In the genomic region with DNA sequence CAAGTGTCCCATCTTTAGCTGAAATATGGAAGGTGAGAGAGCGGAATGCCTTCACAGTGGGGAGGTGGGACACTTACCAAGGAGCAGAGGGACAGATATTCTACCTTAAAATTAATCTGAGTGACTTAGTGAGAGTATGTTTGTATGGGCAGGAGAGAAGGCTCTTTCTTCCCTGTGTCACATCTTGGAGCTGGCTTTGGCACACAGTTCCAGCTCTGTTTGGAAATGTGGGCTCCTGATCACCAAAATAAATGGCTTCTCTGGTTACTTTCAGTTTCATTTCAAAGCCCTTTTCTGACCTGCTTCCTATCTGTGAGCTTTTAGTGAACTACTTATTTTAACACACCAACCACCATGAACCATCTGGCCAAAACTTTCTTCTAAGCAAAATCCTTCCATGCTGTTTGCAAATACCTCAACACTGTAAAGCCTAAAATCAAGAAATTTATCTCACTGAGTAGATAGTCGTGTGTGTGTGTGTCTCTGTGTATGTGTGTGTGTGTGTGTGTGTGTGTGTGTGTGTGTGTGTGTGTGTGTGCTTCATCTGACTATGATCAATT, we compare ENCODE assay signal across 18 mouse cellular contexts. TPM values are rescaled to one million over a fixed set of nuclear protein-coding genes. Genes with fewer than 3 reads are reported as not detected.
DNase-seq lines count a peak whose midpoint lies in the region; ATAC-seq lines count a peak whose summit lies in the region.
"Had no signal": no experiment of that assay in that cellular context is flagged by ENCODE, and none has a peak within 500 bp of the region (broad histone marks: within the 10 kb centered on the region; RNA-seq: fewer than 3 reads in every experiment).

No protein-coding gene starts in this region.

- H3K27me3 ChIP-seq in liver, embryonic 13.5 days = peaks cover 16% of the 10 kb centered on the region
- no peaks in the 10 kb centered on the region for H3K27me3 ChIP-seq in splenic B cell, adult 2 months (ENCODE audit: control insufficient read depth, insufficient read depth, low read length, poor library complexity, severe bottlenecking)
- H3K27me3 ChIP-seq in hindbrain, embryonic 12.5 days = no peaks in the 10 kb centered on the region
- H3K27me3 ChIP-seq: heart, embryonic 15.5 days; hindbrain, embryonic 13.5 days had no signal

- 59% methylated on average over 2 of the region's 2 CpGs for WGBS in liver, embryonic 13.5 days (ENCODE audit: insufficient replicate concordance)
- WGBS in hindbrain, embryonic 12.5 days = 84% methylated on average over 2 of the region's 2 CpGs

- no peaks in the 10 kb centered on the region for H3K36me3 ChIP-seq in liver, embryonic 13.5 days
- no peaks in the 10 kb centered on the region for H3K36me3 ChIP-seq in splenic B cell, adult 2 months (ENCODE audit: control insufficient read depth, insufficient read depth, low read length, poor library complexity, severe bottlenecking)
- no peaks in the 10 kb centered on the region for H3K36me3 ChIP-seq in hindbrain, embryonic 12.5 days
- H3K36me3 ChIP-seq: embryonic facial prominence, embryonic 13.5 days; heart, embryonic 15.5 days; hindbrain, embryonic 13.5 days had no signal

- peak overlapping the region; percentile 4; the same call in 1 of the 2 replicates for H3K4me2 ChIP-seq in liver, embryonic 13.5 days
- no peak overlapping the region for H3K4me2 ChIP-seq in hindbrain, embryonic 12.5 days (replicated peaks)
- H3K4me2 ChIP-seq: embryonic facial prominence, embryonic 13.5 days; heart, embryonic 15.5 days; hindbrain, embryonic 13.5 days; midbrain, embryonic 11.5 days had no signal

- peak; percentile 51 for DNase-seq in thymus, postnatal 0 days (ENCODE audit: low spot score)
- no peak for DNase-seq in thymus, postnatal 36 days
- no peak for DNase-seq in liver, embryonic 13.5 days
- peak; percentile 53 for DNase-seq in splenic B cell, adult 2 months (ENCODE audit: low read depth, low spot score)
- no peak for DNase-seq in cerebellum, postnatal 36 days
- DNase-seq: cerebellum, adult 11-12 months; kidney, adult 2 months; kidney, postnatal 36 days; right cerebral cortex, adult 18-20 months had no signal

- H3K9me3 ChIP-seq in liver, embryonic 13.5 days (replicated peaks) = no peaks in the 10 kb centered on the region
- no peaks in the 10 kb centered on the region for H3K9me3 ChIP-seq in hindbrain, embryonic 12.5 days (replicated peaks)
- H3K9me3 ChIP-seq: embryonic facial prominence, embryonic 13.5 days; G1E; heart, embryonic 15.5 days; hindbrain, embryonic 13.5 days had no signal

- H3K4me1 ChIP-seq in liver, embryonic 13.5 days (replicated peaks) = peaks cover 67% of the 10 kb centered on the region
- H3K4me1 ChIP-seq in hindbrain, embryonic 12.5 days = peaks cover 3% of the 10 kb centered on the region; the same call in 1 of the 2 replicates

- H3K27ac ChIP-seq in liver, embryonic 13.5 days = no peak overlapping the region
- no peak overlapping the region for H3K27ac ChIP-seq in hindbrain, embryonic 12.5 days
- H3K27ac ChIP-seq: embryonic facial prominence, embryonic 13.5 days; heart, embryonic 15.5 days; hindbrain, embryonic 13.5 days had no signal

- no peak overlapping the region for H3K9ac ChIP-seq in liver, embryonic 13.5 days
- no peak overlapping the region for H3K9ac ChIP-seq in hindbrain, embryonic 12.5 days
- H3K9ac ChIP-seq: embryonic facial prominence, embryonic 13.5 days; heart, embryonic 15.5 days; hindbrain, embryonic 13.5 days had no signal

- H3K4me3 ChIP-seq in liver, embryonic 13.5 days (replicated peaks) = no peak overlapping the region
- H3K4me3 ChIP-seq in hindbrain, embryonic 12.5 days = no peak overlapping the region
- H3K4me3 ChIP-seq: embryonic facial prominence, embryonic 13.5 days; heart, embryonic 15.5 days; hindbrain, embryonic 13.5 days had no signal

- peak; percentile 10 for ATAC-seq in activated CD4-positive, CD25-positive, alpha-beta regulatory T cell, adult 4 months
- ATAC-seq in liver, embryonic 13.5 days (ENCODE audit: low read depth) = no peak
- ATAC-seq in hindbrain, embryonic 12.5 days (ENCODE audit: low FRiP score) = no peak
- no peak for ATAC-seq in monocyte, adult 5-6 weeks (replicated peaks; ENCODE audit: insufficient number of reproducible peaks, low FRiP score, low TSS enrichment, poor library complexity, severe bottlenecking)
- ATAC-seq: lung, postnatal 0 days had no signal

RNA-seq across cellular contexts. Expression of gene Arhgap25, which starts 1.5 kb away (rescaled TPM):
- 34.5 and 34.6 TPM in 2 replicates for polyA plus RNA-seq in thymus, postnatal 0 days (2015; fragmentation: Nextera tagmentation; extraction: Ambion mirVana)
- 10 to 100 TPM; 76.6 to 80.0 TPM for polyA plus RNA-seq in activated CD4-positive, CD25-positive, alpha-beta regulatory T cell, adult 4 months (2017; shearing (Covaris generic))
- polyA plus RNA-seq in liver, embryonic 13.5 days (2015; fragmentation: Nextera tagmentation; extraction: Ambion mirVana) = 2.8 and 3.6 TPM in 2 replicates
- 2.3 and 2.8 TPM in 2 replicates for polyA plus RNA-seq in hindbrain, embryonic 12.5 days (2016; fragmentation: Nextera tagmentation; extraction: Ambion mirVana)
- 138 to 220 TPM (median 146 TPM) in 3 replicates for total RNA-seq in monocyte, adult 5-6 weeks (2017)

RNA-seq across cellular contexts. Expression of gene Prokr1, which starts 59.0 kb away (rescaled TPM):
- 0.07 and 0.21 TPM in 2 replicates for polyA plus RNA-seq in thymus, postnatal 0 days (2015; fragmentation: Nextera tagmentation; extraction: Ambion mirVana)
- not detected for polyA plus RNA-seq in activated CD4-positive, CD25-positive, alpha-beta regulatory T cell, adult 4 months (2017; shearing (Covaris generic))
- 4.9 and 6.7 TPM in 2 replicates for polyA plus RNA-seq in liver, embryonic 13.5 days (2015; fragmentation: Nextera tagmentation; extraction: Ambion mirVana)
- 3.4 TPM in 2 replicates for polyA plus RNA-seq in hindbrain, embryonic 12.5 days (2016; fragmentation: Nextera tagmentation; extraction: Ambion mirVana)
- 0.67 to 2.8 TPM (median 1.9 TPM) in 3 replicates for total RNA-seq in monocyte, adult 5-6 weeks (2017)

Comparison
In these comparisons a context has a peak if more than half of its experiments do, and no peak if none do; other contexts are left out.
1. DNase-seq: peak in thymus, postnatal 0 days (single experiment) and splenic B cell, adult 2 months (single experiment); none in thymus, postnatal 36 days (0 of 2), liver, embryonic 13.5 days (single experiment) and cerebellum, postnatal 36 days (0 of 2).